Mouse (Mus musculus): ENCODE results near the gene Pm20d1.
"Not testable (repeated sequence)": the region's sequence is repeated elsewhere in the genome, so short reads cannot be mapped to it uniquely, and the experiment has no call there.

The Pm20d1 gene

DNA sequence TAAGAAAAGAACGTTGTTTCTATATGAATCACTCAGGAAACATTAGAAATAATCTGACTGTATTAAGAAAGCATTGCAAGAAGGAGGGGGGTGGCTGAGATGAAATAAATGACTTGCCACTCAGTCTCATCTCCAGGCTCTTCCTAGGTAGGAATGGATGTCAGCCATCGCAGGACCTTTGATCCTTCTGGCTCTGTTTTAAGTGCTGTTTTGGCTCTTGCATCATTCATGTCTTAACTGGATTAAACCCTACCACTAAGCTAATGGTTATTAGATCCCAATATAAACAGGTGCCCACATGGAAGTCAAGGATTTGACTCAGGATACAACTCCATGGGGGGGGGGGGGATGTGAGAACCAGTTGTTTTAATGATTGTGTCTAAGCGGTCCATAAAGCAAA is 2.0 kb upstream of the Pm20d1 start:
- DNase-seq (ENCODE audit: low spot score) = no peak

DNA sequence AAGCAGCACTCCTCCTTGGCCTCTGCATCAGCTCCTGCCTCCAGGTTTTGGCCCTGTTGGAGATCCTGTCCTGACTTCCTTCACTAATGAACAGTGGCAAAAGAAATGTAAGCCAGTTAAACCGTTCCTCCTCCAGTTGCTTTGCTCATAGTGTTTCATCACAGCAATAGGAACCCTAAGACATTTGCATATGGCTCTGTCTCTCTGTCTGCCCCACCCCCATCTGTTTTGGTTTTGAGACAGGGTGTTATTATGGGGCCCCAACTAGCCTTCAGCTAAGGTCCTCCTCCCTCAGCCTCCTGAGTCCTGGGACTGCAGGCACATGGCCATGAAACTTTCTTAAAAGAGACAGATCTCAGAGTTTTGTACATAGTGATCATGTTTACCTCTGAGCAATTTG is 2.8 kb downstream of the Pm20d1 start:
- DNase-seq (ENCODE audit: low spot score) = no peak

DNA sequence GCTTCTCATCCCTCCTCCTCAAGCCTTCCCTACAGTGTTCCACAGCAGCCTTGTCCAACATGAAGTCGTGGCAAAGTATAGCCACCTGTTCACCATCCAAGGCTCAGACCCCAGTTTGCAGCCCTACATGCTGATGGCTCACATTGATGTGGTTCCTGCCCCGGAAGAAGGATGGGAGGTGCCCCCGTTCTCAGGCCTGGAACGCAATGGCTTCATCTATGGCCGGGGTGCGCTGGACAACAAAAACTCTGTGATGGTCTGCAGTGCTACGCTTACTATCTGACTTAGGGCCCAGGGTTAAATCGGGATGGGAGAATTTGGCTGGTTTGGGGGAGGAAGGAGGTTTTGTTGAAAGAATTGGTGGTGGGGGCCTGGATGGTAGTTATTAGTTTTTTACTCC is 3.9 kb downstream of the Pm20d1 start:
- no peak for DNase-seq (ENCODE audit: low spot score)

DNA sequence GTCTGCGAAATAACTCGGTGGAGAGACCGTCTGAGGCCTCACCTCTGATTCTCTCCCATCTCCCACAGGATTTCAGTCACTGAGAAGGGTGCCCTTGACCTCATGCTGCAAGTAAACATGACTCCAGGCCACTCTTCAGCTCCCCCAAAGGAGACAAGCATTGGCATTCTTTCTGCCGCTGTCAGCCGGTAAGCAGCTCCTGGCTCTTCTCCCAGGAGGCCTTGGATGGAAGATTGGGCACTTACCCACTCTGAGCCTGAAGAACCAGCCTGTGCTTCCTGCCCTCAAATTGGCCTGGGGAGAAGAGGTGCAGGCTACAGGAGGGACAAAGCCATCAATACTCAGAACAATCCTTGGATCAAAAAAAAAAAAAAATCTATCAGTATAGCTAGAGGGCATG is 5.5 kb downstream of the Pm20d1 start:
- DNase-seq (ENCODE audit: low spot score) = no peak

DNA sequence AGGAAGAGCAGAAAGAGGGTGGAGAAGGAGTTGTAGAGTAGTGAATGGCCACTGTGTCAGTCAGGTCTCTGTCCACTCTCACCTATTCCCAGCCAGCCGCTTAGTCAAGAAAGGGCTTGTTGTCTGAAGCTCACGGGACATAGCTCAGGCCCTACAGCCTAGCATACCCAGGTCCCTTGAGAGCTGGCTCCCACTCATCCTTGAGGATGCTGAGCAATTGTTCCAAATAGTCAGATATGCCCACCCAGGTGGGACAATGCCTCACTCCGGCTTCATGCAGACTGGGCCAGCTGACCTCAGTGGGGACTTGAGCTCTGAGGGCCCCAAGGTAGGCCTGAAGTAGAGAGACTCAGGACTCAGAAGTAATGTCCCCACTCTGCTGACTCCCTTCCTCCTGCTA is 7.0 kb downstream of the Pm20d1 start:
- DNase-seq (ENCODE audit: low spot score) = no peak

DNA sequence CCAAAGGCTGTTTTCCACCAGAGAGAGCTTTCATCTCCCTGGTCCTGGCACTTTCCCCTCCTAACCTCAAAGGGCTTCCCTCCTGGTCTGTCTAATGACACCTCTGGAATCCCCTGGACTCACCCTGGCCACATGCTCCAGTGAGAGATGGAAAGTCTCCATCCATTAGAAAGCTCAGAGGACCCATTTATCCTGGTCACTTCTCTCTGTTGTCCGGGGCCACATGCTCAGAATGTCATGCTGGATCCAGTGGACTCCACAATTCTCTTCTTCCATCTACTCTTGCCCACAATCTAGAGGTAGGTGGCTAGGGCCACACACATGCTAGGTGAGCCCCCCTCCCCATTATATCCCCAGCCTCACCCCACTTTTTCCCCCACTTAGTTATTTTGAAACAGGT is 11.8 kb downstream of the Pm20d1 start:
- no peak for DNase-seq (ENCODE audit: low spot score)

DNA sequence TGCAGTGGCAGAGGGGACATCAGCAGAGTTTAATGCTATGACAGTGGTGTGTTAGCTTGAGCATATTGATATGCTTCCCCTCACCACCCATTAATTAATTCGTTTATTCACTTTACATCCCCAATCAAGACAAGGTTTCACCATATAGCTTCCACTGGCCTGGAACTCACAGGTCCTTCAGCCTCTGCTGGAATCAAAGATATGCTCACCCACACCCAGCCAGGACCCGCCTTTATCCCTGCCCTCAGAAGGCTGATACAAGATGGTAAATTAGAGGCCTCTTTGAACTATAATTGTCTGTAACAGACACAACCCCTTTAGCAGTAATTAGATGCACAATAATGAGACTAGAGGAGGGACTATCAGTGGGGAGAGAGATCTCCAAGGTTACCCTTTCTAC is 12.5 kb downstream of the Pm20d1 start:
- DNase-seq (ENCODE audit: low spot score) = no peak

DNA sequence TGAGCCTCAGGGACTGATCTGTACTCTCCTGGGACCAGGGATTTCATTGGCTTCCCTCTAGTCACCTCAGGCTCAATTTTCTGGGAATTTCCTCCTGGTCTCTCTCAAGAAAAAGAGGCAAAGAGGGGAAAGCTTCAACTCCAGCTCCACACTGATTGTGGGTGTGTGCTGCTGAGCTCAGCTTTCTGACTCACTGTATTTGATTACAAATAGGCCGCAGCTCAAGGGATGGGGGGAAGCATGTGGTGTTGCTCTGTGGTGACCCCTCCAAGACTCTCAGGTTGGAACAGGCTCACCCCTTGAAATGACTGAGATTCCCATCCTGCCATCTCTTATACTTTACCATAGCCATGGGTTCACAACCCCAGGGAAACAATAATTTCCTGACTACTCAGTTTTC is 14.2 kb downstream of the Pm20d1 start:
- no peak for DNase-seq (ENCODE audit: low spot score)

DNA sequence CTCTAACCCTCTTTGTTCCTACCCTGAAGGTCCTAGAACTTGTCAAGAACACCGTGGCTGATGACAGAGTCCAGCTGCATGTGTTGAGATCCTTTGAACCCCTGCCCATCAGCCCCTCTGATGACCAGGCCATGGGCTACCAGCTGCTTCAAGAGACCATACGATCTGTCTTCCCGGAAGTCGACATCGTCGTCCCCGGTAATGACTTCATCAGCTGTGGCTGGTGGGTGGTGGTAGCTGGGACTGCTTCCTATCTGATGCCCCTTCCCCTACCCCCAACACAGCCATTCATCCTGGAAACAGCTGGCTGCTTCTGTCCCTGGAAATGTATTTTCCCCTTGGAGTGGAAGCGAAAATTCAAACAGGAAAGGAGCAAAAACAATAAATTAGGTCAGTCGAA is 14.8 kb downstream of the Pm20d1 start:
- DNase-seq (ENCODE audit: low spot score) = no peak

DNA sequence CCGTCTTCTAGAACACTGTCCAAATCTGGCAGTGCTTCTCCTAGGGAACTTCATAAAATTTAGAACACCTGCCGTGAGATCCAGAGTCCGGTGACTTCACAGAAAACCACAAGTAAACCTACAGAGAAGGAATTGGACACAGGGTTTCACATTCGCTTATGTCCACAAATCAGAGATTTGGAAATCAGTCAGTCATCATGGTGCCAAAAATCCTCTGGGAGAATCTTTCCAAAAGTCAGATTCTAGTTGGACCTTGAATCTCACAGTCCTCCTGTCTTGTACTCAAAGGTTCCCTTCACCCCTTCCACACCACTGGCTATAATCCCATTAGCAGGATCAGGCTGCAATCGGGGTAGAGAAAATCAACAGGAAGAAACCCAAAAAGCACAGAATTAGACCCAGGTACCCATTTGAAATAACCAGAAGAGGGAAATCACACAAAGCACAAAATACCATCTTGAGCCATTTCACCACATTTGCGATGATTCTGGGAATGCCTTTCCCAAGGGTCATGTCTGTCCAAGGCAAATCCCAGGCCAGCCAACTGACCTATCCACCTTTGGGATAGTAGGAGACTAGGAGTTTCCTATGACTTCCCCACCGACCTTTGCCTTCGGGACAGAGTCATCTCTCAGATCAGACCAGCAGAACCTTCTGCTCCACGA is 15.6 kb downstream of the Pm20d1 start:
- no peak for DNase-seq (ENCODE audit: low spot score)

DNA sequence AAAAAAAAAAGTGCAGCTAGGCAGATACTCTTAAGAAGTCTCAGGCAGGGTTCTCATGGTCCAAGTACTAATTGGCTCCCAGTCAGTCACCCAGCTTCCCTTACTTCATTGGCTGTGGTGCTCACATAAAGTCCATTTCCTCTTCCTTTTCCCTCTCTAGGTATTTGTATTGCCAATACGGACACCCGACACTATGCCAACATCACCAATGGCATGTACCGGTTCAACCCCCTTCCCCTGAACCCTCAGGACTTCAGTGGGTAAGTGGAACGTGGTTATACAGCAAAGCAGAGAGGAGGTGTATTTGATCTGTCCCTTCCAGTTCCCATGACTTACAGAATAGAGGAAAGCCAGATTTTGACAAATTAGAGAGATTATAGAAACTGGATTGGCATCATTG is 16.6 kb downstream of the Pm20d1 start:
- DNase-seq (ENCODE audit: low spot score) = no peak

DNA sequence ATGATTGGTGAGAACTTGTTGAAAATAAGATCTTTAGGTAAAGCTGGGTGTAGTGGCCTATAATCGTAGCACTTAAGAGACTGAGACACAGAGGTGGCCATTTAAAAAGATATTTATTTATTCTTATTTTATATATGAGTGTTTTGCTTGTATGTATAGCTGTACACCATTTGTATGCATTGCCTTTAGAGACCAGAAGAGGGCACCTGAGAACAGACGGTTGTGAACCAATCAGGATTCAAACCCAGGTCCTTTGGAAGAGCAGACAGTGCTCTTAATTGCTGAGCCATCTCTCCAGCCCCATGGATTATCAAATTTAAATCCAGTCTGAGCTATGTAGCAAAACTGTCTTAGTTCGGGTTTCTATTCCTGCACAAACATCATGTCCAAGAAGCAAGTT is 17.0 kb downstream of the Pm20d1 start:
- no peak for DNase-seq (ENCODE audit: low spot score)

DNA sequence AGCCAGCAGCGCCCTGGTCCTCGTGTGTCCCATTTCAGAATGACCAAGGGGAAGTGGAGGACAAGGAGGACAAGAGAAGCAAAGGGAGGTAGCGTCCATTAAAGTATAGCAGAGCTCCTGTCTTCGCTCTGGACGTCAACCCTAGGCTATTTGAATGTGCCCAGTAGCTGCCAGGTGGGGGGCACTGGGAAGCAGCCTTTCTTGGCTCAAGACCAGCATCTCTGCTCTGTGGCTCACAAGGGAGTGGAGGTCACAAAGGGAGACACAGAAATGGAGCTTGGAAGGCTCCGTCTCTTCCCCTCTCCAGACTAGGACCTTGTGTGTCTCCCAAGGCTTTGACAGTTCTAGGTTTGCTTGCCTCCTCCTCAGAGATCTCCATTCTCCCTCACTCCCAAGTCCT is 19.7 kb downstream of the Pm20d1 start:
- DNase-seq (ENCODE audit: low spot score) = no peak

DNA sequence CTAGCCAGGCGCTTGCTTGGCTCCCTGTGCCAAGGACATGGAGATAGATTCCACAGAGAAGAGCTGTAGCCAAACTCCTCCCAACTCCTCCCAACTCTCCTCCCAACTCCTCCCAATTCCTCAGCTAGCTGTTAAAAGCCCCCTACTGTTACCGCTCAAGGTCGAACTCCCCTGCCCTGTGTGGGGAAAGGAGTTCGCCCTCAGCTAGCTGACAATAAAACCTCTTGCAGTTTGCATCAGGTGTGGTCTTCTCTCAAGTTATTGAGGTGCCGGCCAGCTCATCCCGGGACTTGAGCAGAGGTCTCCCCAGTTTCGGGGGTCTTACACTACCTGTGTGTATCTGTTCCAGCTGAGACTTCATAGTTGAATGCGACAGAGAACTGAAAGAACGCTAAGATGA is 23.2 kb downstream of the Pm20d1 start:
- DNase-seq (ENCODE audit: low spot score) = not testable (repeated sequence)

DNA sequence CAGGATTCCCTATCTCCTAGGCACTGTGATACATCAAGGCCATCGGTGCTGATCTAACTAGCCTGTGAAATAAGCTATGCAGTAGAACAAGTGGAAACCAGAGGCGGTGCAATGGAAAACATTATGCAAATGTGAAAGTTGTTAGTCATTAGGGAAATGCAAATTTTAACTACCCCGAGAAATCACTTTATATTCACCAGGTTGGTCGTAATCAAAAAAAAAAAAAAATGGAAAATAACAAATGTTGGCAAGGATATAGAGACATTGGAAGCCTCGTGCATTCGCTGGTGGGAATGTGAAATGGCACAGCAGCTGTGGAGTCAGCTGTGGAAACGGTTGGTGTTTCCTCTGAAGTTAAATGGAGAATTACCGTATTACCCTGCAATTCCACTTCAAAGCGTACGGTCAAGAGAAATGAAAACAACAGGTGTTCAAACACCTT is 23.7 kb downstream of the Pm20d1 start:
- DNase-seq (ENCODE audit: low spot score) = no peak

DNA sequence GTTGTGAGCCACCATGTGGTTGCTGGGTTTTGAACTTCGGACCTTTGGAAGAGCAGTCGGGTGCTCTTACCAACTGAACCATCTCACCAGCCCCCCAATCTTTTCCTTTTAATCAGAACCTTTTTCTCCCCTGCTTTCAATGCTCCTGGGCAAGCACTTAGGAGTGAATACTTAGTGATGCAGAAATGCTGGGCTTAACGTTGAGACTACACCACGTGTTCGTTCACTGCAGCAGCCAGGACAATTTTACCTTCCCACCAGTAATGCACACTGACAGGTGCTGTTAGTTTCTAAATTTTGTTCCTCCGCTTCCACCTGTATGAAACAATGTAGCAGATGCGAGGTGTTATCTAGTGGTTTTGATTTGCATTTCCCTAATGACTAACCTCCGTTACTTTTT is 25.1 kb downstream of the Pm20d1 start:
- DNase-seq (ENCODE audit: low spot score) = no peak

DNA sequence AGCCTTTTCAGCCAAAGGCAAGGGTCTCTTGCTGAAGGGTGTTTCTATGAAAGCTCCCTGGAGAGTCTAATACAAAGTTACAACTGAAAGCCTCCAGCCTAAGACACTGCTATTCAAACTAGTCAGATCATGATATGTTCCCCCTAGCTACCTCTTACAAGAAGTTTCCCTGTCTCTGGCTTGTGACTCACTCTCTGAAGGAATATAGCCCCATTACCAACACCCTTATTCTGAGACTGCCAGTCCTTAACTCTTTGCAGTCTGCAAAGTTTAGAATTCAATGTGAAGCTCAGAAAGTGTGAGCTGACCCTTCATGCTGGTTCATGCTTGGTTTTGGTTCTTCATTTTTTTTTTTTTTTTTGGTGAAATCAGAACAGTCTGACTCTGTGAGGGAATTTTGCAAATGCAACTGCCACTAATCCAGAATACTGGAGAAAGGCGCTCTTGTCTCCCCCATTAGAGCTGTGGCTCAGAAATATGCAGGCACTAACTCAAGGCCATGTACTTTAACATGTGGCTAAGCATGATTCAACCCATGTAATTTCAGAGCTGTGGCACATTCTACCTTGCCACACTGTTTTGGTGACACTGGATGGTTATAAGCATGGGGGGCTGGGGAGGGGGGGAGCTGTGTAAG is 25.8 kb downstream of the Pm20d1 start:
- DNase-seq (ENCODE audit: low spot score) = no peak

DNA sequence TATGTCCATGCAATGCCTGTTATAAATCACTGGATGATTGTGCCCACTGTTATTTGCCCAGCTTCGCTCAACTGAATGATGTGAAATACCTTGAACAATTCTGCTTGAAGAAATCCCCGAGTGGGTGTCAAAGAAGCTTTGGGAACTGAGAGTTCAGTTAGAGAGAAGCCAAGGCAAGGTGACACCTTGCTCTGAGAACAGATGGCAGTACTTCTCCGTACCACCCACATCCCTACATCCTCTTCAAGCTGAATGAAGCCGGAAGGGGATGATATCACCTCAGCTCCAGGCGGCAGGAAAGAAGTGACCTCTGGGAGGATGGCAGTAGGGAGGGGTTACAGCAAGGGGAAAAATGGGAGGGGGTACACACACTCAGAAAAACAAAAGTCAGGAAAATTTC is 26.4 kb downstream of the Pm20d1 start:
- DNase-seq (ENCODE audit: low spot score) = no peak

DNA sequence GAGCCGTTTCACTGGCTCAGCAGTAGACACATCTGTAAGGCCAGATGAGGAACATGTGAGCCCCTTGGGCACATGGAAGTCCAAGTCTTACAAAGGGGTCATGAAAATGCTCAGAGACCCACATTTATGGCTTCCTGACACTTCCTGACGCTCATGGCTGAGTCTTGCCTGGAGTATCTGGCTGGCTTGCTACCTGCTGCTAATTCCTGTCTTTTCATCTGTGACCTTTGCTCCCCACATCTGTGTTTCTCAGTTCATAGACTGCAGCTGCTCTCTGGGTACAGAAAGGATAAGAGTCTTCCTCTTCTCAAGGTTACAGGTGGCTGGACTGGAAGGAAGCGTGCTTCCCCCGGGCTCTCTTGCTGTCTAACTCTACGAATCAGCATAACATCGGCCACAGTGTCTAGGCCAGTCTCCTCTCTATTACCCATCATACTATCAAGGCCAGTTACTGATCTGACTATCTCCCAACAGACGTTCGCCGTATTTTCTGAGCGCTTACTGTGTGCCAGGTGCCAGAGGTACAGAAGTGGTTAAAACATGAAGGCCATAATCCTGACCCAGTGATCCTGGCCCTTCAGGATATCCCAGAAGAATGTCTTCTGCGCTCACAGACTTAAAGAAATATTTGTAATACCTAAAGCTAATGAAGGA is 27.5 kb downstream of the Pm20d1 start:
- DNase-seq (ENCODE audit: low spot score) = no peak

DNA sequence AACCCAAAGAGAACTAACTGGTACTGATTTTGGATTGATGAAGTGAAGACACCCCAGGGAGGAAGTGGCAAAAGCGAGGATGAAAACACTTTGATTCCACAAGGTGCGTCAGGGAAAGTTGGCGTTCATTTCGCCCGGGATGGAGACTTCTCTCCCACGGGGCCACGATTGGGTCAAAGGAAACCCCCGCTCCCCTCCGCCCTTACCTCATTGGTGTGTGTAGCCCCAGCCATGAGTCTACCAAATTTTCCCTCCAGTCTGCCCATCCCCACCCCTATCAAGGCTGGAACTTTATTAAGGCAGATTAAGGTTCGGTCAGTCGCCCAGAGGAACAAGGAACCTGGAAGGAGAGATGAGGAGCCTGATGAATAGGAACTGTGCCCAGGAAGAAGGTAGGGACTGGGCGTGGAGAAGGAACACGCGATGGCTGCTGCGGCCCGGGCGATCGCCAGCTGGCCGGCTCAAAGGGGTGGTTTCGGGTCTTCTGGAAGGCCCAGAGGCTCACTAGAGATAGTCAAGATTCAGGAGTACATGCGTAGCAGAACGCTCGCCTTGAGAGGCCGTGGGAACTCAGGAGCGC is 30.1 kb downstream of the Pm20d1 start, which contains the start of gene Slc41a1:
TSS of gene Slc41a1 (plus strand) at position 287 of the 580 bp plus-strand sequence.
- no peak for DNase-seq (ENCODE audit: low spot score)

DNA sequence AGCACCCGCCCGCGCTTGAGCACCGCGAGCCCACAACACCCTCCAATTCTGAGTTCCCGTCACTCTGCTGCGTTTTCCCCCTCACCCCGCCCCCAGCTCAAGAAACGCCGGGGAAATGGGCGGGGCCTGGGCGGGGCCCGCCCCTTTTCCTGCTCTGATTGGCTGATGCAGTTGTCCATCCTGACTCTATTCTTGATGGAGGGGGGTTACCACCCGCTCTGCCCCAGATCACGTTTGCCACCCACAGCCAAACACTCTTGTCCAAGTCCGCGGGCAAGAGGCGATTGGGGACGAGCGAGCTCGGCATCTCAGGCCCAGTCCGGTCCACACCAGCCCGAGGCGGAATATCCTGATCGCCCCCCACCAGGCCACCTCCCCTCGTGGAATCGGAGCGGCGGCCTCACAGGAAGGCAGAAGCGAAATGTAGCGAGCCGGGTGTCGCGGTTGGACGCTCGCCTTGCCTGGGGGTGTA is 30.6 kb downstream of the Pm20d1 start:
- peak; percentile 87 for DNase-seq (ENCODE audit: low spot score)

DNA sequence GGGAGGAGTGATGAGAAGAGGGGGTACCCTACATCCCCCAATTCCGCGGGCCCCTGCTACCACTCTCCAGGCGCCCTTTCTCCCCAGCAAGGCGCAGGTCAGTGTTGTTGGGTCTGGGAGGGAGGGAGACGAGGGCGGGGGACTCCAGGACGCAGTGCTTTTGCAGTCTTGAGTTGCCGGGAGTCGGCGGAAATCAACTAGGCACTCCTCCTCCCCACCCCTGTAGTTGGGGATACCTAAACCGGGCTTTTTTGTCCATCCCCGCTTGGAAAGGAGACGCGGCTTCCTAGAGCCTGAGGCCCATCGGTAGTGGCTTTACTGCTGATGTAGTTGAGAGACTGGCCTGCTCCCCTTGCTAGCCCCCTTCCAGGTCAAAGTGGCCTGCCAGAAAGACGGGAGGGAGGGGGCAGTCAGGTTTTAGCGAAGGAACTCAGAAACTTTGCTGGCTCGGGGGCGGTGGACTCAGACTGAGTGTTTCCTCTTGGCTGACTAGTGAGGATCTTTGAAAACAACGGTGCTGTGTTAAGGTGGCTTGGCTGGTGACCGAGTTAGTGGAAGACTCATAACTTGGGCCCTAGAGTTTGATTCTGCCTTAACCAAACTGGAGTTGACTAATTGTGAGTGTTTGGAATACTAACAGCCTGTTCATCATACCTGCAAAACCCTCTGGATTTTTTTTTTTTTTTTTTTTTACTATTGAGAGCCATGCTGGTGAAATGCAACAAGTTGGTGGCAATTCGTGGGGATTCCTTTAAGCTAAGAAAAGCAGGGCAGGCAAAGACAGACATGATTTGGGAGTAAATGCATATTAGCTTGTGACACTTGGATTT is 31.3 kb downstream of the Pm20d1 start:
- peak; percentile 58 for DNase-seq (ENCODE audit: low spot score)

All from embryo, embryonic 10 days (tissue).